ENCODE assay signal across 24 mouse cellular contexts in the genomic region with DNA sequence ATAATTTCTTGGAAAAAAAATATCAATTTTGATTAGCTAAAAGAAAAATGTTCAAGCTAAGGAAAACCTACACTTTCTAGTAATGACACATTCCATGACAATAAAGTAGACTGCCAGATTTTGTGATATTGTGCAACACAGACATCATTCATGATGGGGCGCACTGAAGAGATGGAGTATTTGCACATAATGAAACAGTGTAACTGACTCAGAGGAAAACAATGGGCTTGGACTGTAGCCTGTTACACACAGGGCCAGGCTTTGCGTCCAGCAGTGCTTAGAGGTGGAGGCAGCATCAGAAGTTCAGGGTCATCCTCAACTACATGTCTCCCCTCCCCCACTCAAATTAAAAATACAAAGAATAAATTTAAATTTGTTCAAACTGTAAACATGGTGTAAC. TPM values are rescaled to one million over a fixed set of nuclear protein-coding genes. Genes with fewer than 3 reads are reported as not detected.
DNase-seq lines count a peak whose midpoint lies in the region; ATAC-seq lines count a peak whose summit lies in the region.
"Had no signal": no experiment of that assay in that cellular context is flagged by ENCODE, and none has a peak within 500 bp of the region (broad histone marks: within the 10 kb centered on the region; RNA-seq: fewer than 3 reads in every experiment).

No protein-coding gene starts in this region.

- no peak overlapping the region for H3K4me2 ChIP-seq in midbrain, embryonic 15.5 days
- H3K4me2 ChIP-seq: embryonic facial prominence, embryonic 12.5 days; forebrain, embryonic 15.5 days; hindbrain, embryonic 13.5 days had no signal

- H3K9me3 ChIP-seq in midbrain, embryonic 15.5 days: no peaks in the 10 kb centered on the region
- H3K9me3 ChIP-seq: embryonic facial prominence, embryonic 12.5 days; forebrain, embryonic 15.5 days; heart, embryonic 10.5 days; hindbrain, embryonic 13.5 days had no signal

- WGBS in midbrain, embryonic 15.5 days: 80% methylated on average over 2 of the region's 2 CpGs

- H3K4me1 ChIP-seq in midbrain, embryonic 15.5 days: no peaks in the 10 kb centered on the region
- H3K4me1 ChIP-seq: forebrain, embryonic 15.5 days; hindbrain, embryonic 13.5 days had no signal

- H3K27ac ChIP-seq in midbrain, embryonic 15.5 days: no peak overlapping the region
- H3K27ac ChIP-seq: embryonic facial prominence, embryonic 12.5 days; forebrain, embryonic 15.5 days; heart, embryonic 10.5 days; hindbrain, embryonic 13.5 days; hindbrain, postnatal 0 days had no signal

- no peak overlapping the region for H3K4me3 ChIP-seq in midbrain, embryonic 15.5 days
- H3K4me3 ChIP-seq: embryonic facial prominence, embryonic 12.5 days; forebrain, embryonic 15.5 days; heart, embryonic 10.5 days; hindbrain, embryonic 13.5 days had no signal

- no peaks in the 10 kb centered on the region for H3K36me3 ChIP-seq in midbrain, embryonic 15.5 days (replicated peaks)
- H3K36me3 ChIP-seq: embryonic facial prominence, embryonic 12.5 days; forebrain, embryonic 15.5 days; heart, embryonic 10.5 days; hindbrain, embryonic 13.5 days had no signal

- ATAC-seq in midbrain, embryonic 15.5 days (replicated peaks): no peak
- ATAC-seq: forebrain, embryonic 15.5 days; hindbrain, postnatal 0 days had no signal

- H3K9ac ChIP-seq in midbrain, embryonic 15.5 days: no peak overlapping the region
- H3K9ac ChIP-seq: embryonic facial prominence, embryonic 12.5 days; forebrain, embryonic 15.5 days; hindbrain, embryonic 13.5 days had no signal

- no peaks in the 10 kb centered on the region for H3K27me3 ChIP-seq in midbrain, embryonic 15.5 days (replicated peaks)
- H3K27me3 ChIP-seq: CH12.LX; embryonic facial prominence, embryonic 12.5 days; forebrain, embryonic 15.5 days; hindbrain, embryonic 13.5 days had no signal

- DNase-seq in adrenal gland, adult 2 months: peak; percentile 54
- DNase-seq in adrenal gland, postnatal 25 days: no peak
- peak; percentile 6 for DNase-seq in lung, postnatal 36 days
- no peak for DNase-seq in lung, postnatal 4 days
- DNase-seq in adrenal gland, adult 8-10 months: peak; percentile 30
- DNase-seq in cerebellum, postnatal 4 days (ENCODE audit: low spot score in 2 of 2): no peak
- DNase-seq: cerebellum, adult 2 months; cerebellum, postnatal 14 days; gastrocnemius, postnatal 36 days; heart, adult 18-20 months; heart, postnatal 10 days had no signal

RNA-seq across cellular contexts. Expression of gene Galntl5, which starts 9.3 kb away (rescaled TPM):
- total RNA-seq in adrenal gland, adult 2 months (2021): not detected
- polyA plus RNA-seq in adrenal gland, adult 2 months (2012; rRNA removed): not detected in 2 replicates
- total RNA-seq in adrenal gland, postnatal 25 days (2021): not detected in 2 replicates
- total RNA-seq in adrenal gland, adult 8-10 months (2022): not detected
- polyA plus RNA-seq in midbrain, embryonic 15.5 days (2015; fragmentation: Nextera tagmentation; extraction: Ambion mirVana): not detected in 2 replicates
- total RNA-seq: CH12.LX; gastrocnemius, adult 8-10 months; gastrocnemius, postnatal 36 days; heart, adult 18-20 months; heart, postnatal 10 days; hematopoietic stem cell, adult 5-6 weeks; hindbrain, postnatal 0 days had no signal
- polyA plus RNA-seq: cerebellum, adult 2 months; cortical plate, adult 2 months; embryonic facial prominence, embryonic 12.5 days; forebrain, embryonic 11.5 days; forebrain, embryonic 15.5 days; heart, embryonic 10.5 days; heart, embryonic 14.5 days; hindbrain, embryonic 13.5 days; hindbrain, postnatal 0 days; intestine, embryonic 14.5 days had no signal

RNA-seq across cellular contexts. Expression of gene Galnt11, which starts 31.2 kb away (rescaled TPM):
- 10 to 100 TPM; 32.6 to 47.8 TPM for total RNA-seq in adrenal gland, adult 2 months (2021)
- 11.0 and 12.3 TPM in 2 replicates for polyA plus RNA-seq in adrenal gland, adult 2 months (2012; rRNA removed)
- 40.1 and 40.3 TPM in 2 replicates for total RNA-seq in adrenal gland, postnatal 25 days (2021)
- total RNA-seq in adrenal gland, adult 8-10 months (2022): 10 to 100 TPM; 39.9 to 46.9 (median 44.8) TPM
- polyA plus RNA-seq in midbrain, embryonic 15.5 days (2015; fragmentation: Nextera tagmentation; extraction: Ambion mirVana): 50.4 and 51.9 TPM in 2 replicates

RNA-seq across cellular contexts. Expression of gene E130116L18Rik, which starts 32.4 kb away (rescaled TPM):
- total RNA-seq in adrenal gland, adult 2 months (2021): not detected
- polyA plus RNA-seq in adrenal gland, adult 2 months (2012; rRNA removed): 2.1 TPM in 1 of 2 replicates, not detected in the other
- not detected in 2 replicates for total RNA-seq in adrenal gland, postnatal 25 days (2021)
- total RNA-seq in adrenal gland, adult 8-10 months (2022): not detected
- 1.3 TPM in 1 of 2 replicates, not detected in the other for polyA plus RNA-seq in midbrain, embryonic 15.5 days (2015; fragmentation: Nextera tagmentation; extraction: Ambion mirVana)
- total RNA-seq: CH12.LX; gastrocnemius, adult 8-10 months; gastrocnemius, postnatal 36 days; heart, adult 18-20 months; heart, postnatal 10 days; hematopoietic stem cell, adult 5-6 weeks; hindbrain, postnatal 0 days had no signal
- polyA plus RNA-seq: cerebellum, adult 2 months; cortical plate, adult 2 months; embryonic facial prominence, embryonic 12.5 days; forebrain, embryonic 11.5 days; forebrain, embryonic 15.5 days; heart, embryonic 10.5 days; heart, embryonic 14.5 days; hindbrain, embryonic 13.5 days; intestine, embryonic 14.5 days had no signal

Comparison
In these comparisons a context has a peak if more than half of its experiments do, and no peak if none do; other contexts are left out.
1. DNase-seq: peak in adrenal gland, adult 2 months (single experiment), lung, postnatal 36 days (single experiment) and adrenal gland, adult 8-10 months (single experiment); none in adrenal gland, postnatal 25 days (single experiment), lung, postnatal 4 days (0 of 2) and cerebellum, postnatal 4 days (0 of 2).